Mouse (Mus musculus): ENCODE results near the gene Tmem63b.

Gene Tmem63b

GRCm38 (mm10) chr17:45686716-45687115, at the start of gene Tmem63b:
Gene Tmem63b, minus strand, starts transcription at chr17:45686905.
- DNase-seq, result no peak

- DNase-seq, result peak; percentile 84
These were observed 48.9 kb upstream of the Tmem63b start for GRCm38 (mm10) chr17:45735382-45736310.

GRCm38 (mm10) chr17:45734881-45735280, 48.2 kb upstream of the Tmem63b start:
- DNase-seq, result peak; percentile 64

DNA sequence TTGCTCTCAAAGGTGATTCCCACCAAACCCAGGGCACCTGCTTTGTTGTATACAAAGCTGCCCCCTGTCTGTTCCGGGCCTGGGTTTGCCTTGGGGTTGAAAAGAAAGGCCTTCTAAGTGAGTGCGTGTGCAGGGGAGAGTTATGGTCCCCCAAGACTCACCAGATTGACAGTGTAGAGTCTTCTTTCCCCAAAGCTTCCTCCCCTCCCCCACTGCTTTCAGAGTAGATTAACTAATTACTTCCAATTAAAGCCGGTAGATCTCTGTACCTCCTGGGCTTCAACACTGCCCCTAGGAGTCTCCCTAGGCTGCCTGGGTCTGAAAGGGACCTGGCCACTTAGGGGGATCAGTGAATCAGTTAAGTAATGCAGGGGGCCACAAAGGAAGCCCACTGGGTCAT, 47.6 kb upstream of the Tmem63b start:
- no peak for DNase-seq

- DNase-seq, result peak; percentile 80
These were observed 47.1 kb upstream of the Tmem63b start, which contains the start of gene 1600014C23Rik for GRCm38 (mm10) chr17:45733735-45734301. Gene 1600014C23Rik, minus strand, starts transcription at chr17:45733844.

DNA sequence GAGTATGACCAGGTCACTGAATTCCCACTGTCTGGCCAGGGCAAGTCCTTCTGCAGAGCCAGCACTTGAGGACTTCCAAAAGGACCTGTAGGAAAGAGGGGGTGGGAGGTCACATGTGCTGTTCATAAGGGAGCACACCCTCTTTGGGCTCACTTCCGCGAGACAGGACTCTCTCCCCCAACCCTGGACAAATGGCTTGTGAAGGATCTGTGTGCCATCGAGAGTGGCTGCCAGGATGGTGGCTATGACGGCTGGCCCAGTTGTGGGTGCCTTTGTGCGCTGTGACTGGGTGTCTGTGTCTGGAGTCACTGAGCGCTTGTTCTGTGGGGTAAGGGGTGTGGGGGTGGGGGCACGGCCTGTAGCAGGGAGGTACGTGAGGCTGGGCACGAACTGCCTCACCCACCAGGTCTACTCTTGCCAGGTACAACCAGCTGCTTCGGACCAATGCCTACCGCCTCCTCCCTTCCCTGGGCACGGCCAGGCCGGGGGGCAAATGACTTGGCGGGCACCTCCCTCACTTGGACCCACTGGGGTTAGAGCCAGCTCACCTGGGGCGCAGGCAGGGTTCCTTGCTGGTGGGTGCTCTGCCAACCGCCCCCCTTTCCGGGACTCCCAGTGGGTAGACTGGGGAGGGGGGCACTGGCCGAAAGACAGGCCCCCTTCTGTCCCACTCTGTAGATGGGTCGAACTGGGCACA, 46.5 kb upstream of the Tmem63b start:
- peak; percentile 58 for DNase-seq

GRCm38 (mm10) chr17:45731172-45731864, 44.6 kb upstream of the Tmem63b start:
- DNase-seq, result peak; percentile 83

- no peak for DNase-seq
These were observed 44.0 kb upstream of the Tmem63b start for GRCm38 (mm10) chr17:45730696-45731095.

DNA sequence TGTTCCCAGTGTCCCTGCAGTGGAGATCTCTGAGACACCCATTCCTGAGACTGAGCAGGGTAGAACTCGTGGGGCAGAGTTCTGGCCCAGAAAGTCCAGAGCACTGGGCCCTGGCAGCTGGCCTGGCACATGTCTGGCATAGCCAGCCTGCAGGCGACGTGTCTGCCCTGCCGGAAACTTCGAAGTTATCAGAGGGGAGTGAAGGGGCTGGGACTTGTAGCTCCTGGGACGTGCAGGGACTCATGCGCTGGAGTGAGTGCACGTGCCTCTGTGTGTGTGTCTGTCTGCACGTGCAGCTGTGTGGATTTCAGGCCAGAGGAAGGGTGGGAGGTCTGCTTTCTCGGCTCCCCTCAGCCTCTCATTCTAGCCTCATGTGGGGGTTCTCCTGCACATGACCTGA, 42.7 kb upstream of the Tmem63b start:
- DNase-seq, result no peak

DNA sequence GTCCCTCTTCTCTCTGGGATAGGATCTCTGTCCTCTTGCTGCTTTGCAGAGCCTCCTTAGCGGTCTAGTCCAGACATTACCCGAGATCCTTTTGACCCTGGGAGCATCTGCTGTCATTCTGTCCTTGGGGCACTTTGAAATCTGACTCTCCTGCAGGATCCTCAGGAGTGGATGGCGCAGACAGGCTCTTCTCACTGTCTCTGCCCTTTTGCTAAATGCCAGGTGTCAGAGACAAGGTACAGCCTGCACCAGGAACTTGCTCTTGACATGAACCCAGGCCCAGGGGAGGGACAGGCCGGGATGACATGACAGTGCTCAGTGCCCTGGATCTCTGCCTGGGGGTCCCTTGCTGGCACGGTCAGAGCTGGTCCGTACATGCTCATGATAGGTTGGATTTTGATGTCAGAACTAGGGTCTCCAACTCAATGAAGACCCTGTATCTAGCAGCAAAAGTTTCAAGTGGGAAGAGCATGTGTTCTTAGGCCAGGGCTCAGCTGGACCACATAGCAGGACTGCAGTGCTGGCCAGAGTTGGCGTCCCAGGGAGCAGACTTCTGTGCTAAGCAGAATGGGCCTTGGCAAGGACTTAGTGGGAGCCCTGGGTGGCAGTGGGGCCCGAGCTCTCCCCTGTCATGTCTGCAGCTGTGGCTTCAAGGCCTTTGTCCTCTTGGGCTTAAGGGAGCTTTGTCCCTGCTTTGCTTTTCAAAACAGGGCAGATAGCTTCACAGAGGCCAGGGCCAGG, 41.4 kb upstream of the Tmem63b start:
- DNase-seq, result no peak

DNA sequence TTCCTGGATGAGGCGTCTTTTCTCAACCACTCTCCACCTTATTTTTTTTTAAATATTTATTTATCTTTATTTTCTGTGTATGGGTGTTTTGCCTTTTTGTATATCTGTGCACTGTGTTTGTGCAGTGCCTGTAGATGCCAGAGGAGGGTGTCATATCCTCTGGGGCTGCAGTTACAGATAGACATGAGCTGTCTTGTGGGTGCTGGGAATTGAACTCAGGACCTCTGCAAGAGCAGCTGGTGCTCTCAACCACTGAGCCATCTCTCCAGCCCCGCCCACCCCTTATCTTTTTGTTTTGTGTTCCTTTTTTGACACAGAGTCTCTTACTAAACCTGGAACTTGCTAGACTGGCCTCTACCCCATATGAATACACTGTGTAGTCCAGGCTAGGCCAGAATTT, 40.8 kb upstream of the Tmem63b start:
- no peak for DNase-seq

DNA sequence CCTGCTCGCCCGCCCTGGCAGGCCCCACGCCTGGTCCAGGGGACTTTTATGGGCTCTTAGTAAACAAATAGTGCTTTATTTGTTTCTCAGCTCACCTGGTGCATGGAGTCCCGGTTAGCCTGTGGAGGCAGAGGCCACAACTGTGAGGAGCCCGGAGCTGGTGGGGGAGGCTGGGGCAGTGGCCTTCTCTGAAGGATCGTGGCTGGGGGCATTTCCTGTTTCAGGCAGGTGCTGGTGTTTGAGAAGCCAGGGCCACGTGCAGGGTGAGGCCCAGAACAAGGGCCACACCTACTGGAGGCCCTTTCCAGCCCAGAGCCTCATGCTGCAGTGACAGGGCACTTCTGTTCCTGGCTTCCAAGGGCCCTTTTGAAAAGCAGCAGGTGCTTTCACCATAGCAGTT, 39.5 kb upstream of the Tmem63b start:
- no peak for DNase-seq

DNA sequence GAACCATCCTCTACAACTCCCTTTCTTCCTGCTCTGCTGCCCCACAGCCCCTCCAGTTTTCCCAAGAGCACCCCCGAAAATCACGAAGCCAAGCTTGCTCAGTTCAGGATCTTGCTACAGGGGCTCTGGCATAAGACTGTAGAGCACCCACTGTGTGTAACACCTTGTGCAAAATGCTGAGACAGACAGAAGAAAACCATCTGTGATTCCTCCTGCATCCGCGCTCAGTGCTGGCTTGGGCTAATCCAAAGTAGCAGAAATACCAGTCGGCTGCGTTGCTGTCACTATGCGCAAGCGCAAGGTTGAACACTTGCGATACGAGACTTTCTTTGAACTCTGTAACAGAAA, 37.8 kb upstream of the Tmem63b start:
- DNase-seq, result no peak

DNA sequence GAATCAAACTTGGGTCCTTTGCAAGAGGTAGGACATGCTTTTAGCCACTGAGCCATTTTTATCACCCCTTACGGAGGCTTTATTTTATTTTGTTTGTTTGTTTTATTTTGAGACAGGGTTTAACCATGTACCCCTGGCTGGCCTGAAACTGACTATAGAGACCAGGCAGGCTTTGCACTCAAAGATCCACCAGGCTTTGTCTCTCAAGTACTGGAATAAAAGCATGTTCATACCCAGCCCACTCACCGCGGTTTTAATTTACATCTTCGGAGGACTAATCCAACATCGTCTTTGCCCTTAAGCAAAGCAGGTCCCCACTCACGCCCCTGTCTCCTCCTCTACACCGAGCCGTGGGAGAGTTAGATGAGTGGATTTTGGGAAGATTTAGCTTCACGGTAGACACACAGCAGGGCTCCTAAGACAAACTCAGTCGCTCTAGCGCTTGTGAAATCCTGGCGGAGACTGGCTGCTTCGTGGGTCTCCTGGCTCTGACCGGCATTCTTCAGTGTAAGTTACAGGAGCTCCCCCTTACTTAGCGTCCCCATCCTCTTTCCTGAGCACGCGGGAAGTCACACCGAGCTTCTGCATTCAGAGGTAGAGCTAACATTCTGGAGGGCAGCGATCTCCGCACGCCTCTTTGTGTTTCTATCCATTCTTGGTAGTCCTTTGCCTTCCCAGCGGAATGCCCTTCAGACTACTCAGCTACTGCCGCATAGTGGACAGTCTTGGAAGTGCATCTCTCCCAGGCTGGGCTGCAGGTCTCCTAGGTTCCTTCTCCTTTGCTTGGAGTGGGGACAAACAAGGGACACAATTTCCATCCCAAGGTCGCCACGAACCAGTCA, 37.2 kb upstream of the Tmem63b start:
- peak; percentile 67 for DNase-seq

GRCm38 (mm10) chr17:45718323-45718722, 31.6 kb upstream of the Tmem63b start:
- DNase-seq, result peak; percentile 61

- DNase-seq, result no peak
These were observed 24.8 kb upstream of the Tmem63b start for GRCm38 (mm10) chr17:45711525-45711924.

GRCm38 (mm10) chr17:45710407-45710806, 23.7 kb upstream of the Tmem63b start:
- DNase-seq, result no peak

DNA sequence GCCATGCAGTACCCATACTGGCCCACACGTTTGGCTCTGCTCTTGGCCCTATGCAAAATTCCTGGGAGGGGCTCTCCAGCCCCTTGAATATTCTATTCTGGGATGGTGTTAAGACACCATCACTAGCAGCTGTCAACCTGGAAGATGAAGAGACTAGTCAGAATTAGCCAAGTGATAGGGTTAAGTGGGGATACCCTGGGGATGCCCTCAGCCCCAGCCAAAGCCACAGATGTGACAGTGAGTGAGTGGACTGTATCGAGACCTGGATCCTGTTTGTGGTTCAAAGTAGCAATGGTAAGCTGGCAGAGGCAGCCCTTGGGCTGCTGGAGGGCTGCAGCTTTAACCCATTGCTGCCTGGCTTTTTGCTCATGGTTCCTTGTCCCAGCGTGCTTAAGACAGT, 23.1 kb upstream of the Tmem63b start:
- no peak for DNase-seq

DNA sequence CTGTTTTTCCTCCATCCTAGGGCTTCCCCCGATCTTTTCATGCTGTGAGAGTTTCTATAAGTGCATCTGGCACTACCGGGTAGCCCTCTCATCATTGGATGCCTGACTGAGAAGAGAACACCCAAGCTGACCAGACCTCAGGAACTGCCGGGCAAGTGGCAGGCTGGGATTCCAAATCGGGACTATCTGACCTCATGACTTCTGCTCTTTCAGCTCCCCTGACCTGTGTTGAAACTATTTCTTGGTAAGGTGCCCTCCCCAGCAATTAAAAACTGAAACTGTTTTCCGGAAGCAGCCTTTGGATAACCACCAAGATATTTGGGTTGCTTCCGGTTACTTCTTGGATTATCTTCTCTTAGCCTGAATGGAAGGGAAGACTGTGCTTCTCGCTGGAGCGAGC, 21.5 kb upstream of the Tmem63b start:
- no peak for DNase-seq

DNA sequence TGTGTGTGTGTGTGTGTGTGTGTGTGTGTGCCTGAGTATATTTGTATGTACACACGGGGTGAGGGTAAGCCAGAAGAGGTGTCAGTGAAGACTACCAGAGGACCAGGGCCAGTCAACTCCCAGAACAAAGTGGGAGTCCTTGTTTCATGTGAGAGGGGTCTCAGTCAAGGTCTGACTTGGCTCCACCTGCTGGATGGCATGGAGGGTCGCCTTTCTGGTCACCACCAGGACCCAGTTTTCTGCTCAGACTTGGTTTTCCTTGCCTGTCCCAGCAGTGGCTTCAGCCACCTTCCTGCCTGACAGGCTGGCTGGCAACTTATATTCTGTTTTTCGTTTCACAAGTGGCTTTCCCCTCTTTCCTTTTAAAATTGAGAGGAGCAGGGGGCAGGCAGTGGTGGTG, 20.7 kb upstream of the Tmem63b start:
- no peak for DNase-seq

GRCm38 (mm10) chr17:45706796-45707195, 20.1 kb upstream of the Tmem63b start:
- DNase-seq, result no peak
